Mouse (Mus musculus) embryo, embryonic 9.5 days (tissue): ENCODE measurements at regions not wholly inside any gene's neighbourhood (a gene's known extent, or its start where the extent isn't known, plus 50 kb on each side); places are given as distances from the start of the nearest gene placed in this dataset.
A peak's percentile ranks its signal among the peaks of the same experiment; 100 is the strongest.
"Not testable (repeated sequence)": the region's sequence is repeated elsewhere in the genome, so short reads cannot be mapped to it uniquely, and the experiment has no call there.

Experiments used
- DNase-seq: peaks from one replicate; pipeline ENCODE4 v3.0.0-alpha.2; 2017; ENCODE audit errors: extremely low spot score

GRCm38 (mm10) chr15:8767624-8768571 lies 57.3 kb upstream of the Slc1a3 start:
- no peak for DNase-seq

GRCm38 (mm10) chr15:8766208-8766607 lies 55.6 kb upstream of the Slc1a3 start:
- DNase-seq = not testable (repeated sequence)

- peak; percentile 20 for DNase-seq
Observed at GRCm38 (mm10) chr15:8761741-8762271, 51.2 kb upstream of the Slc1a3 start.

GRCm38 (mm10) chr15:8761132-8761531 lies 50.6 kb upstream of the Slc1a3 start:
- DNase-seq = no peak
